ENCODE assay signal across 8 mouse cellular contexts in the genomic region with DNA sequence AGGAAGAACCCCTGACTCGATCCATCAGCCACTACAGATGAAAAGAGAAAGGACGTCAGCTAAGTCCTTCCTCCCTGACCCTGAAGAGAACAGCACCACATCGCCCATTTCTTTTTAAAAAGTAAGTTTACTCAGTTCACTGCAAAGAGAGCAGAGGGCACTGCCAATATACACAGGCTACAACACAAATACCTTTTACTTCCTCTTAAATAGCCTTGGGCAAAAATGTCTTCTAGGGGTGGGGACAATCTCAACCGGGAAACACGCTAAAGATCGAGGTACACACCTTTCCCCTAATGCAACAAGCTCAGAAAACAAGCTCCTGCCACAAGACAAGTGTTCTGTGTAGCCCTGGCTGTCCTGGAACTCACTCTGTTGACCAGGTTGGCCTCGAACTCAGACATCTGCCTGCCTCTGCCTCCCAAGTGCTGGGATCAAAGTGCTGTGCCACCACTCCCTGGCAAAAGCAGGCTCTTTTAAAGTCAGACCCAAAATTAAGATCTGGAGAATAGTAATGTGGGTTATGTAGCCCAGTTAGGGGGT. TPM values are rescaled to one million over a fixed set of nuclear protein-coding genes. Genes with fewer than 3 reads are reported as not detected.
A peak's percentile ranks its signal among the peaks of the same experiment; 100 is the strongest.
DNase-seq lines count a peak whose midpoint lies in the region; ATAC-seq and TF ChIP-seq lines count a peak whose summit lies in the region.

No protein-coding gene starts in this region.

- no peak for ATAC-seq in heart, postnatal 0 days (ENCODE audit: insufficient read depth, low read depth)
- no peak for ATAC-seq in G1E (ENCODE audit: extremely low read depth, insufficient number of reproducible peaks, low FRiP score, poor library complexity, severe bottlenecking)
- no peak for ATAC-seq in hindbrain, embryonic 12.5 days (ENCODE audit: low FRiP score)
- ATAC-seq in megakaryocyte, adult 5-6 weeks (ENCODE audit: poor library complexity, severe bottlenecking): peak; percentile 19; the same call in 1 of the 2 replicates

- TF ChIP-seq EP300 in heart, postnatal 0 days (IDR thresholded peaks at IDR 0.05; ENCODE audit: low read depth): no peak

- H3K36me3 ChIP-seq in heart, postnatal 0 days (replicated peaks; ENCODE audit: control insufficient read depth, insufficient read depth, low read length): peaks cover 33% of the 10 kb centered on the region
- H3K36me3 ChIP-seq in G1E (replicated peaks): peaks cover 57% of the 10 kb centered on the region
- H3K36me3 ChIP-seq in hindbrain, embryonic 12.5 days: peaks cover 46% of the 10 kb centered on the region

- H3K9me3 ChIP-seq in heart, postnatal 0 days (replicated peaks; ENCODE audit: control insufficient read depth, low read length): no peaks in the 10 kb centered on the region
- H3K9me3 ChIP-seq in G1E (replicated peaks): no peaks in the 10 kb centered on the region
- H3K9me3 ChIP-seq in hindbrain, embryonic 12.5 days (replicated peaks): no peaks in the 10 kb centered on the region

- no peak for DNase-seq in heart, postnatal 0 days (ENCODE audit: low spot score)
- DNase-seq in heart, adult 8-10 months (ENCODE audit: low spot score): no peak
- DNase-seq in G1E (ENCODE audit: low spot score): no peak
- no peak for DNase-seq in adrenal gland, adult 2 months
- DNase-seq in gastrocnemius, postnatal 10 days: no peak
- DNase-seq in right cerebral cortex, adult 18-20 months: no peak

- WGBS in heart, postnatal 0 days: 79% methylated on average over 7 of the region's 7 CpGs
- 87% methylated on average over 7 of the region's 7 CpGs for WGBS in hindbrain, embryonic 12.5 days

- H3K4me2 ChIP-seq in heart, postnatal 0 days (ENCODE audit: low read depth, low read length): peak overlapping the region; percentile 84
- peak overlapping the region; percentile 94 for H3K4me2 ChIP-seq in hindbrain, embryonic 12.5 days (replicated peaks)

- no peaks in the 10 kb centered on the region for H3K27me3 ChIP-seq in heart, postnatal 0 days (ENCODE audit: control insufficient read depth, insufficient read depth, low read length)
- H3K27me3 ChIP-seq in G1E (ENCODE audit: insufficient read depth, low read length): no peaks in the 10 kb centered on the region
- no peaks in the 10 kb centered on the region for H3K27me3 ChIP-seq in hindbrain, embryonic 12.5 days

- TF ChIP-seq CTCF in heart, postnatal 0 days (IDR thresholded peaks at IDR 0.05; ENCODE audit: low read depth): no peak
- no peak for TF ChIP-seq CTCF in G1E (IDR thresholded peaks at IDR 0.05; ENCODE audit: low read depth, low read length)

- peak overlapping the region; percentile 73; the same call in 1 of the 2 replicates for H3K4me3 ChIP-seq in heart, postnatal 0 days (ENCODE audit: low read depth, low read length)
- peak overlapping the region; percentile 91 for H3K4me3 ChIP-seq in G1E (ENCODE audit: low read depth, low read length)
- H3K4me3 ChIP-seq in hindbrain, embryonic 12.5 days: peak overlapping the region; percentile 84

- no peak overlapping the region for H3K27ac ChIP-seq in heart, postnatal 0 days (ENCODE audit: low read depth)
- no peak overlapping the region for H3K27ac ChIP-seq in hindbrain, embryonic 12.5 days

- H3K9ac ChIP-seq in heart, postnatal 0 days (replicated peaks; ENCODE audit: low read depth, low read length): peak overlapping the region; percentile 76; the same call in 1 of the 2 replicates
- no peak overlapping the region; the same call in 1 of the 2 replicates for H3K9ac ChIP-seq in hindbrain, embryonic 12.5 days

- H3K4me1 ChIP-seq in heart, postnatal 0 days (ENCODE audit: control insufficient read depth, insufficient read depth): peaks cover 12% of the 10 kb centered on the region
- peaks cover 68% of the 10 kb centered on the region for H3K4me1 ChIP-seq in G1E (ENCODE audit: insufficient read depth, low read depth, low read length)
- peaks cover 13% of the 10 kb centered on the region for H3K4me1 ChIP-seq in hindbrain, embryonic 12.5 days

RNA-seq across cellular contexts. Expression of a gene that starts 1.6 kb away (rescaled TPM):
- total RNA-seq in heart, postnatal 0 days (2014; rRNA removed; ENCODE audit: low replicate concordance): 39.6 and 64.2 TPM in 2 replicates
- 35.4 and 38.6 TPM in 2 replicates for polyA plus RNA-seq in heart, postnatal 0 days (2015; fragmentation: Nextera tagmentation; extraction: Ambion mirVana)
- 10 to 100 TPM; 43.4 to 62.6 (median 47.1) TPM for total RNA-seq in heart, adult 8-10 months (2022)
- 344 and 374 TPM in 2 replicates for total RNA-seq in G1E (2014; fragmentation: Nextera tagmentation)
- 221 and 232 TPM in 2 replicates for total RNA-seq in G1E (2017)
- 454 and 477 TPM in 2 replicates for polyA plus RNA-seq in G1E (2012)
- 60.5 and 65.0 TPM in 2 replicates for polyA plus RNA-seq in hindbrain, embryonic 12.5 days (2016; fragmentation: Nextera tagmentation; extraction: Ambion mirVana)
- 56.7 and 62.7 TPM in 2 replicates for total RNA-seq in megakaryocyte, adult 5-6 weeks (2015)
- 27.1 and 29.2 TPM in 2 replicates for total RNA-seq in megakaryocyte, adult 5-6 weeks (2017)
- total RNA-seq in adrenal gland, adult 2 months (2021): 10 to 100 TPM; 60.7 to 90.8 TPM
- 118 and 163 TPM in 2 replicates for polyA plus RNA-seq in adrenal gland, adult 2 months (2012; rRNA removed)
- total RNA-seq in gastrocnemius, postnatal 10 days (2021): 10 to 100 TPM; 17.7 to 23.6 TPM
